Mouse (Mus musculus) inflammation-experienced regulatory T-cells, adult 6 months (primary cell): ENCODE measurements at regions not wholly inside any gene's neighbourhood (a gene's known extent, or its start where the extent isn't known, plus 50 kb on each side); places are given as distances from the start of the nearest gene placed in this dataset.

Experiments used
- ATAC-seq: one replicate; pipeline ENCODE4 v1.8.0; 2017

DNA sequence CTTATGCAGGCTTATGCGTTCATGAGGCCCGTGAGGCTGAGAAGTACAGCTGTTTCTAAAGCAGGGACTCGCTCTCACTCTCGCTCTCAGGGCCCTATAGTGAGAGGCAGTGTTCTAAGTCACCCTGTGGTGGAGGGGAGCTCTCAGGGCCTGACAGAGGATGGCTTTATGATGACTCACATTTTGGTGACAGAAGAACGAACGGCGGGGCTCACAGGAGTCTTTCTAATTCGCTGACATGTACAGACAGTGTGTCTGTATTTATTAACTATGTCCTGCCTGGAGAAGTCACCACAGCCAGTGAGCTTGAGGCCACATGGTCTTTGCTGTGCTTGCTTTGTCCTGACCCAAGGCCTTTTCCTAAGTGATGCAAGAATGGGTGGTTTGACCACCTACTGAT is 118.6 kb upstream of the Pkdcc start:
- no peak for ATAC-seq

GRCm38 (mm10) chr17:83097998-83098397 is 117.1 kb upstream of the Pkdcc start:
- ATAC-seq = no peak

DNA sequence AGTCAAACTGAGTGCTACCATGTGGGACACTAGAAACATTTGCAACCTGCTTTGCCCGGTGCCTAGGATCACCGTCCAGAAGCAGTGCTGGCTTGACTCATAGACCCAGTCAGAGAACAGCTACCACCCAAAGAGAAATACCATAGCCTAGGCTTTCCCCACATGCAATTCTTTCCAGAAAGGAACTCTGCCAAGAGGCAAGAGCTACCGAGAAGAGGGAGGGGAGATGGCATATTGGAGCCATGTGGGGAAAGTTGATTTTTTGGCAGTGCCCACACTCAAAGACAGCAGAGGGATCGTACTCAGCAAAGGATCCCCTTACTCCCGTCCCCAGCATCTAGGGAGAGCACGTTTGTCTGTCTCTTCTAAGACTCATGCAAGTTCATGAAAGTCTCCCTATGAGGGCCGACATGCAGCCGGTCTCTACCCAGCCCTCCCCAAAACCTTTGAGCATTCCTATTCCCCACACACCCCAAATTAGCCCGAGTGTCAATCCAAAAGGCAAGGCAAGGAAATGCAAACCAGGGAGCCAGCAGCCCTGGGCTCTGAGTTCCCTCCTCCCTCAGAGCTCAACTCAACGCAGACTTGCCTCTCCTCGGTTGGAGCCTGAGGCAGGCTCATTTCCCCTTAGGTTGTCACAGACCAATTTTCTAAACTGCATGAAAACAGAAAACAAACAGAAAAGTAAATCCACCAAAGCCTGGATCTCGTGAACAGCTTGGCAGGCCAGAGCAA is 116.2 kb upstream of the Pkdcc start:
- no peak for ATAC-seq

DNA sequence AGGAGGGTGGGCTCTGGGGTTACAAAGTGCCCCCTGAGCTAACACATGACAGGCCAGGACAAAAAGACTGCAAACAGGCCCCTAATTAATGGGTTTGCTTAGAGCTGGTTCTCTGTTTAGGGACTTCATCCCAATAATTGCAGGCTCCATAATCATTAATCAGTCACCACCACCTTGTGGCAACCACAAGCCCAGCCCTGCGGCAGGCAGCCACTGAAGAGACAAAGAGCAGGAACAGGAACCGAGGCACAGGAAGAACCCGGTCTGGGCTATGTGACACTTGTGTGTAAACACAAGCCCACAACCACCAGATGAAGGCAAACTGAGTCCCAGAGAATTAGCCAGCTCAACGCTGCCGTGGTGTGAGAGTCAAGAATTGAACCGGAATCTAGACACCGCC is 114.1 kb upstream of the Pkdcc start:
- no peak for ATAC-seq

- ATAC-seq = no peak
Observed at GRCm38 (mm10) chr17:83101756-83102155, 113.3 kb upstream of the Pkdcc start.

GRCm38 (mm10) chr17:83102675-83103412 is 112.2 kb upstream of the Pkdcc start:
- no peak for ATAC-seq

- no peak for ATAC-seq
Observed at GRCm38 (mm10) chr17:83108151-83108550, 106.9 kb upstream of the Pkdcc start.

DNA sequence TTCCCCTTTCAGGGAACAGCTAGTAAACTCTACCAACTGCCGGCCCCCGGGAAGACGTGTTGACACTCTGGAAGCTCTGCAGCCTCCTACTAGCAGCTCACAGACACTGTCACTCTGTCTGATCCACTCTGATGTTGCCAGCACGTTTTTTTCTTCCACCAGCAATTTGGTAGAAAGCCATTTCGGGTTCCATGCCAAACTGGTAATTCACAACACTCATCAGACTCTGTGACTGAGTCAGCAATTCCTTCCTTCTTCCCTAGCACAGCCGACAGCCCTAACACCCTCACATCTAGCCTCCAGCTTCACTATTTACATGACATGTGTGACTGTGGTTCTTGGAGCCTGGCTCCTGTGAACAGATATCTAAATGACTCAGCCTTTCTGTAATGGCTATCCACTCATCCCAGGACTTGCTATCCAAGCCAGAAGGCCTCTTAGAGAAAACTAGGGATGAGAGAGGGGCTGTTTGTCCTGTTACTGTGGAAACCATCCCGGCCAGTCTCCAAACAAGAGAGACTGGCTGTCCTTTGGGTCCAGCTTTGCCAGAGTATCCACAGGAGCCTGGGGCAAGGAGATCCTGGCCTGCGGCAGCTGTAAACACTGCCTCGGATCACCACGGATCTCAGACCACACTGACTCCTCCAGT is 105.2 kb upstream of the Pkdcc start:
- no peak for ATAC-seq

- ATAC-seq = no peak
Observed at GRCm38 (mm10) chr17:83110556-83110955, 104.5 kb upstream of the Pkdcc start.

DNA sequence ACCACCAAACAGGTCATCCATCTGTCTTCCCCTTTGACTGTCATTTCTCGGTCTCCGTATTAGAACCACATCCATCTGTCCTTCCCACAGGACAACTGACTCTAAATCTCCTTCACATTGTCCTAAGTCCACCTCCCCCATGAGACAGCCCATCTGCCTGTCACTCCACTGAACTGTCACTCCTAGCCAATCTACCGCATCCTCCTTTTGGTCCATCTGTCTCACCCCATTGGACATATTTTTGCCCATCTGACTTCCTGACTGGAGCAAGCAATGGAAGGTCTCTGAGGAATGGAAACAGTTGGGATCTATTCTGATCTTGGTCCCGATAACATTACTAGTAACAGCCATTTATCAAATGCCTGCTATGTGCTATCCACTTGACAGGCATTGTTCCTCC is 99.9 kb upstream of the Pkdcc start:
- ATAC-seq = no peak

GRCm38 (mm10) chr17:83115832-83116480 is 99.1 kb upstream of the Pkdcc start:
- no peak for ATAC-seq

GRCm38 (mm10) chr17:83120665-83121232 is 94.3 kb upstream of the Pkdcc start:
- ATAC-seq = no peak

- no peak for ATAC-seq
Observed at GRCm38 (mm10) chr17:83122525-83123280, 92.4 kb upstream of the Pkdcc start.

GRCm38 (mm10) chr17:83125057-83125456 is 90.0 kb upstream of the Pkdcc start:
- ATAC-seq = no peak

DNA sequence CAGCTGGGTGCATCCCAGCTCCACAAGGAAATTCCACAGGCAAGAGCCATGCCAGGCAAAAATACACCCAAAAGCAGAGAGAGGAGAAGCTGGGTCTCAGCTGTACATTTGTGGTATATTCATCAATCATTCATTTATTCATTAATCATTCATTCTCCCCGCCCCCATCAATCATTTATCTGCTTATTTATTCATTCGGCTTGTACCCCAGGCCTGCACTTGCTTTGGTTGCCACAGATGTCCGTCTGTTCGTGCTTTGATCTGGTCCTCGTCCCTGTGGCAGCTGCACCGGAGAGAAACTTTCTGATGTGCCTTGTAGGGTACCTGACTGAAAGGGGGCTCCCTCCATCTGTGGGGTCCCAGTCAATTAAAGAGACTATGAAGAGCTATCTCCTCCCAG is 87.2 kb upstream of the Pkdcc start:
- no peak for ATAC-seq

- ATAC-seq = no peak
Observed at GRCm38 (mm10) chr17:83128843-83129544, 86.1 kb upstream of the Pkdcc start.

GRCm38 (mm10) chr17:83129658-83130057 is 85.4 kb upstream of the Pkdcc start:
- ATAC-seq = no peak

DNA sequence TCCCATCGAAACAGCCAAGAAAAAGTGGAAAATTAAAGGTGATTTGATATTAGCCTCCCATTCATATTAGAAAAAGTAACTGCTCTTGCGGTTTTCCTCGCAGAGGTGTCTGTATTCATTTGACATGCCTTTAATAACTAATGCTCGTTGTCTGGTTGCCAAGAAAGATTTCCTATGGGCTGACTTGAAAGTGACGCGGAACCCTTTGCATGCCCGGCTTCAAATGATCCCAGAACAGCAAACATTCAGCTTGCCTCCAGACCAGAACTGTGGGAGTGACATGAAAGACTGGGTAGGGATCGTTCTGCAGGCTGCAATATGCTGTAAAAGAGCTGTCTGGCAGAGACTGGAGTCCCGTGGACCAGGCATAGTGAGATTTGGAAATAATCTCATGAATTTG is 81.9 kb upstream of the Pkdcc start:
- ATAC-seq = no peak

DNA sequence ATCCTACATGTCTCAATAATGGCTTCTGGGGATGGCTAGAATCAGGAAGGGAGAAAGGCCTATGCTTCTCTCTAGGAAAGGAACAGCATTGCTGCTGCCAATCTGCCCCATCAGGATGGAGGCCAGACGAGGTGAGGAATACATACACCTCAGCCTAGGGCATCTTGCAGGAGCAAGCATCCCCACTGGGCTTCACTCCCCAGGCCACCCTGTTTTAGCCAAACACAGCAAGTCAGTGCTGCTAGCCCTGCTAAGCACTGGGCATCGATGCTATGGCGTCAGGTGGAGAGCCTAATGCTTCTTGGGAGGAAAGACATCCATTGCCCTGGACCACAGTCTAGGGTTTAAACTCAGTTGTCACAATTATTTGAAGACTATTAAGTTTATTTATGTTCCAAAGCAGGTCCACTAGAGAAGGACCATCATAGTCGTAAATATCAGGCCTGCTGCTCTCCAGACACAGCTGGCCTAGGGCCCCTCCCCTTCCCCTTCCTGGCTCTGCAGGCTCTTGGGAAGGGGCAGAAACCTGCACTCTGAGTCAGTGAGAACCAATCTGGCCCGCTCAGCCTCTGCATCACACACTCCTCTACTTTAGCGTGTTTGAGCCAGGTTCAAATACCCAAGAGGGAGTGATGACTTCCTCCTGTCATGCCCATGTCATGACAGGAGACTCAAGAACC is 79.5 kb upstream of the Pkdcc start:
- ATAC-seq = no peak

GRCm38 (mm10) chr17:83136267-83136666 is 78.8 kb upstream of the Pkdcc start:
- ATAC-seq = no peak

DNA sequence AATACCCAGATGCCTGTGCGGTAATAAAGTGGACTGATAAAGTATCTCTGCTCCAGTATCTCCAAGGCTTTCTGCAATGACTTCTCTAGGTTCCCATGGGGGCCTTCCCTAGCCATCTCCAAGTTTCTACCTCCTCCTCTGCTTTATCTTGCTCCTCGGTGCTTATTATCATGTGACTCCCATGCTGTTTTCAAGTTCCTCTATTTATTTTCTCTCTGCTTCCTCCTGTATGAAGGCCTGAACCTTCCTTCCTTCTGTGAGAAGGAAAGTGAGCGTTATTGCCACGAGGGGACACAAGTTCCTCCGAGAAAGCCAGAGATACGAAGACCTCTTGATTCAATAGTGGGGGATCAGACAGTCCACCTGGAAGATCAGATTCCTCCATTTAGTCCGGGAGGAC is 77.4 kb upstream of the Pkdcc start:
- no peak for ATAC-seq
